Mouse (Mus musculus): Measurements from ENCODE around the gene Prtn3. TPM values are rescaled to one million over a fixed set of nuclear protein-coding genes. Genes with fewer than 3 reads are reported as not detected.

Gene Prtn3
- total RNA-seq, 2 experiments from 2014 or later: 2.2 to 2.4 TPM

Small RNA genes within 50 kb of the gene (microRNA-seq; reads per million reads assigned to microRNA genes)
- gene Mir6910: not detected

Other genes with a start within 250 kb of the Prtn3 start
- 10 to 100 TPM; 43.7 to 52.3 TPM for gene Shc2, start 236.6 kb upstream of the Prtn3 start, total RNA-seq (2021)
- gene Odf3l2, start 228.7 kb upstream of the Prtn3 start, total RNA-seq (2021): under 1 TPM; 0.25 to 0.63 TPM
- gene Madcam1, start 209.9 kb upstream of the Prtn3 start, total RNA-seq (2021): not detected
- 10 to 100 TPM; 71.4 to 91.6 TPM for gene Tpgs1, start 205.1 kb upstream of the Prtn3 start, total RNA-seq (2021)
- 10 to 100 TPM; 76.2 to 90.0 TPM for gene Cdc34, start 192.3 kb upstream of the Prtn3 start, total RNA-seq (2021)
- 1 to 10 TPM; 1.8 to 2.0 TPM for gene Gzmm, start 185.5 kb upstream of the Prtn3 start, total RNA-seq (2021)
- 100 to 1,000 TPM; 593 to 646 TPM for gene Bsg, start 170.0 kb upstream of the Prtn3 start, total RNA-seq (2021)
- gene Hcn2, start 157.8 kb upstream of the Prtn3 start, total RNA-seq (2021): 100 to 1,000 TPM; 128 to 152 TPM
- 10 to 100 TPM; 44.9 to 49.7 TPM for gene Polrmt, start 127.9 kb upstream of the Prtn3 start, total RNA-seq (2021)
- 1 to 10 TPM; 4.0 to 4.7 TPM for gene Fgf22, start 119.4 kb upstream of the Prtn3 start, total RNA-seq (2021)
- 100 to 1,000 TPM in 1 of 2 experiments, 10 to 100 TPM in 1; 92.7 to 104 TPM for gene Rnf126, start 107.5 kb upstream of the Prtn3 start, total RNA-seq (2021)
- gene Fstl3, start 97.2 kb upstream of the Prtn3 start, total RNA-seq (2021): 1 to 10 TPM; 2.8 to 3.6 TPM
- gene Prss57, start 83.5 kb upstream of the Prtn3 start, total RNA-seq (2021): under 1 TPM; 0.74 to 0.79 TPM
- 100 to 1,000 TPM; 321 to 357 TPM for gene Palm, start 80.9 kb upstream of the Prtn3 start, total RNA-seq (2021)
- gene Misp, start 53.5 kb upstream of the Prtn3 start, total RNA-seq (2021): 1 to 10 TPM in 1 of 2 experiments, not detected in 1; 1.7 TPM
- gene Ptbp1, start 20.0 kb upstream of the Prtn3 start, total RNA-seq (2021): 10 to 100 TPM; 40.2 to 51.9 TPM
- 10 to 100 TPM; 50.4 to 57.1 TPM for gene Plppr3, start 158 bp downstream of the Prtn3 start, total RNA-seq (2021)
- gene Elane, start 11.8 kb downstream of the Prtn3 start, total RNA-seq (2021): not detected
- gene Cfd, start 16.4 kb downstream of the Prtn3 start, total RNA-seq (2021): not detected
- 10 to 100 TPM; 53.2 to 60.6 TPM for gene Med16, start 34.4 kb downstream of the Prtn3 start, total RNA-seq (2021)
- not detected for gene Gm26602, start 36.4 kb downstream of the Prtn3 start, total RNA-seq (2021)
- gene Kiss1r, start 42.5 kb downstream of the Prtn3 start, total RNA-seq (2021): 1 to 10 TPM; 6.7 to 8.2 TPM
- 100 to 1,000 TPM; 349 to 368 TPM for gene R3hdm4, start 46.7 kb downstream of the Prtn3 start, total RNA-seq (2021)
- 1 to 10 TPM; 6.3 to 6.5 TPM for gene Arid3a, start 52.6 kb downstream of the Prtn3 start, total RNA-seq (2021)
- 10 to 100 TPM; 44.2 to 46.3 TPM for gene Wdr18, start 85.7 kb downstream of the Prtn3 start, total RNA-seq (2021)
- under 1 TPM in 1 of 2 experiments, not detected in 1; 0.10 TPM for gene Grin3b, start 96.2 kb downstream of the Prtn3 start, total RNA-seq (2021)
- gene Tmem259, start 109.9 kb downstream of the Prtn3 start, total RNA-seq (2021): 100 to 1,000 TPM; 122 TPM
- 1 to 10 TPM; 4.7 to 7.6 TPM for gene Cnn2, start 114.1 kb downstream of the Prtn3 start, total RNA-seq (2021)
- gene Abca7, start 122.0 kb downstream of the Prtn3 start, total RNA-seq (2021): 10 to 100 TPM; 10.3 to 13.0 TPM
- gene Arhgap45, start 142.2 kb downstream of the Prtn3 start, total RNA-seq (2021): 1 to 10 TPM; 3.3 to 5.3 TPM
- 10 to 100 TPM; 69.2 to 83.6 TPM for gene Polr2e, start 165.3 kb downstream of the Prtn3 start, total RNA-seq (2021)
- gene Gpx4, start 172.7 kb downstream of the Prtn3 start, total RNA-seq (2021): 100 to 1,000 TPM; 468 to 559 TPM
- 10 to 100 TPM; 14.5 to 25.5 TPM for gene Sbno2, start 231.1 kb downstream of the Prtn3 start, total RNA-seq (2021)
- gene Stk11, start 241.3 kb downstream of the Prtn3 start, total RNA-seq (2021): 100 to 1,000 TPM in 1 of 2 experiments, 10 to 100 TPM in 1; 94.4 to 100 TPM